Mouse (Mus musculus) adrenal gland, postnatal 14 days (tissue): ENCODE data around the gene Nme9. TPM values are rescaled to one million over a fixed set of nuclear protein-coding genes. Genes with fewer than 3 reads are reported as not detected.

Source experiments
- DNase-seq: peaks from one replicate; pipeline ENCODE4 v3.0.0; 2021; ENCODE audit warnings: mixed read lengths
- total RNA-seq: library from RNA; stranded (reverse); gene quantifications from 2 replicates; pipeline ENCODE4 v1.2.3, GENCODE M21; 2021

The Nme9 gene
- total RNA-seq, 1 experiment from 2014 or later, result not detected

DNA sequence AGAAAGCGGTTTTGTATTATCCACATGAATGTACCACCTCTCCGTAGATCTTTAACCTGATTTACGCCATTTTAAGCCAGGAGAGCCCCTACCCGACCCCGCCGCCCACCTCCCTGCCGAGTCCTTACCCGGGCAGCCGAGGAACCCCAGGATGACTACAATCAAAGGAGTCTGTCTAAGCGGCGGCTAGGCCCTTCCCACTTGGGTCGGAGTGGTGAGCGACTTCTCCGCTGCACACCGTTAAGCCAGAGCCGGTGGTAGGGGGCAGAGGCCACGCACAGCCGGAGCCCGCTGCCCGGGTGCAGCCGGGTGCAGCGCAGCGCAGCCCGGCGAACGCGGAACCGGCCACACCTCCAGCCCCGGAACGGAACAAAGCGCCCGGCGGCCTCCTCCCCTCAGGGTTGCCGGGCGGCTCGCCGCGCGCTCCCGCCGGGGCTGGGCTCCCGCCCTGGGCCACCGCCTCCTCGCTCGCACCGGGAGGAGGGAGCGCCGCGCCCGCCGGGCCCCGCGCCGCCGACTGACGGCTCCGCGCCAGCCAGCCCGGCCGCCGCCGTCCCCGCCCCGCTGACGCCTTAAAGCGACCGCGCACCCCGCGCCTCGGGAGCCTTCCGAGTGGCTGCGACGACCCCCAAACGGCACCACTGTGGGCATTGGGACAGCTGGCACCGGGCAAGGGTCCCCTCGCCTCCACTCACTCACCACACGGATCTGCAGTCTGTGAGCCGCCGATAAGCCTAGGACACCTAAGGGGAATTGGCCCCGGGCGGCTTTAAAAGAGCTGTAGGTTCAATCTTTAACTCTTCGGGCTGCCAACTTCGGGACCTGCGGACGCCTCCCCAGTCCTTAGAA, 14.9 kb upstream of the Nme9 start:
- DNase-seq, result peak; percentile 90

- DNase-seq, result no peak
Measured at GRCm38 (mm10) chr9:99437031-99437764, 14.1 kb upstream of the Nme9 start, which contains the start of gene Mras. TSS of gene Mras (minus strand) at chr9:99437381.

- no peak for DNase-seq
Measured at GRCm38 (mm10) chr9:99437781-99438565, 13.3 kb upstream of the Nme9 start.

- no peak for DNase-seq
Measured at GRCm38 (mm10) chr9:99439064-99439463, 12.2 kb upstream of the Nme9 start.

GRCm38 (mm10) chr9:99440941-99441340, 10.3 kb upstream of the Nme9 start:
- DNase-seq, result no peak

GRCm38 (mm10) chr9:99441647-99442433, 9.4 kb upstream of the Nme9 start:
- DNase-seq, result no peak

DNA sequence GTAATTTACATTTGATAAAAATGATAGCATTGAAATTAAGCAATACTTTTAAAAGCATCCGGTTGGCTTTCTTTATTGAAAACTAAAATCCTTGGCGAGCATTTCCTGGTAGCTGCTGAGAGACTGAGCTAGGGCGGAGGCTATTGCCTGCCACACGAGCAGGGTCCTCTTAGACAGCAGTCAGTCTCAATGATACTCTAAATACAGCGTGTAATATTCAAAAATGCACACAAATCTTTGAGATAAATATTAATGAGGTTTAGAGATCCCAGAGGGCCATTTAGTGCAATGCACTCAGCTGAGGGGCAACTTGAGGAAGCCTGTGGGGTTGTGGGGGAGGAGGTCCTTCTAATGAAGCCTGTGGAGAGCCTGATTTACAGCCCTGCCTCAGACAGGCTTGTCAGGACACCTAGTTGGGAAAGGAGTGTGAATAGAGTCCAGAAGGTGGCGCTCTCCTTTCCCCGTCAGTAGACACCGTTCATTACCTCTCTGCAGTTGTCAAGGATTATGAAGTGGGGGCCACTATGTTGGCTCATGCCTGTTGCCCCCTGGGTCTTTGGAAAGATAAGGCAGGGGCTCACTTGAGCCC, 6.6 kb upstream of the Nme9 start:
- peak; percentile 64 for DNase-seq

DNA sequence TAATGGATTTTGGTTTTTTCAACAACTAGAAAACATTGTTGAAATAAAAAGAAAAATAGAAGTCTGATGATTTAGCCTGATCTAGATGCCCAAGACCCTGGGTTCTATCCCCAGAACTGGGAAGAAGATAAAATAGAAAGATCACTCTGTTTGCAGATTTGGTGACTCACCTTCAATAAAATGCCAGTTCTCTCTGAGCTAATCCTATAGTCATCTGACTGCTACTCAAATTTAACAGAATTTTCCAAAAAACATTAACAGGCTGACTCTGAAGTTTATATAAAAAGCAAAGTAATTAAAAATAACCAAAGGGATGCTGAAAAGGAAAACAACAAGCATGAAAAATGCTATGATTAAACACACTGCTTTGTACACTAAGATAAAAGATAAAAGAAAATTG, 5.0 kb upstream of the Nme9 start:
- DNase-seq, result no peak

DNA sequence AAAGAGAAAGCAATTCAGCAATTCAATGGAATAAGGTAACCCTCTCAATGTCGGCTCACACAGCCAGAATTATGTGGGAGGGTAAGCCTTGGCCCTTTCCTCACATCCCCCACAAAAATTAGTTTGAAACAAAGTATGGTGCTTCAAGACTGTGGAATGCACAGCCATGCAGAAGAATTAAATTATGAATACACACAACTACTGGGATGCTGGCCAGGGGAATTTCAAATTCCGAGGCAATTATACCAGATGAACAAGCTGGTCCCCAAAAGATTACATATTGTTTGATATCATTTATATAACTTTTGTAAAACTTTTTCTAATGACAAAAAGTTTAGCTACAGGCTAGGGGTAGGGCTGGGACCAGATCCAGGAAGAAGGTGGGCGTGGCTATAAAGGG, 4.0 kb upstream of the Nme9 start:
- DNase-seq, result no peak

- peak; percentile 53 for DNase-seq
Measured at GRCm38 (mm10) chr9:99449886-99450647, 1.2 kb upstream of the Nme9 start.

DNA sequence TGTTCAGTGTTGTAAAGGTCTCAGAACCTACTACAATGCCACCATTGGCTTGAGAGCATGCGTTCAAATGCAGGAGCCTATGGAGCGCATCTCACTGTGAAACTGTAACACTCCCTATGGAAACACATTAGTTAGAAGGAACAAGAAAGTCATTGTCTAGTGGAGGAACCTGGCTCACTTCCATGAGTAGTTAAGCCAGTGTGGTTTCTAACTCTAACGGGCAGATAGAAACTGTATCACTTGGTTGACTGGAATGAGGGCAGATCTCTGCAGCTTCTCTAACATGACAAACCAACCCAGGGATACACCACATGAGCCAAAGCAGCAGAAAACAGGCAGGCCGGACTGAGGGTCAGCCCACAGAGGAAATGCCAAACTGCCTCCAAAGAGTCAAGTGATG, 2.9 kb downstream of the Nme9 start:
- DNase-seq, result no peak

GRCm38 (mm10) chr9:99458529-99459208, 7.4 kb downstream of the Nme9 start:
- peak; percentile 81 for DNase-seq

GRCm38 (mm10) chr9:99459730-99460129, 8.5 kb downstream of the Nme9 start:
- no peak for DNase-seq

DNA sequence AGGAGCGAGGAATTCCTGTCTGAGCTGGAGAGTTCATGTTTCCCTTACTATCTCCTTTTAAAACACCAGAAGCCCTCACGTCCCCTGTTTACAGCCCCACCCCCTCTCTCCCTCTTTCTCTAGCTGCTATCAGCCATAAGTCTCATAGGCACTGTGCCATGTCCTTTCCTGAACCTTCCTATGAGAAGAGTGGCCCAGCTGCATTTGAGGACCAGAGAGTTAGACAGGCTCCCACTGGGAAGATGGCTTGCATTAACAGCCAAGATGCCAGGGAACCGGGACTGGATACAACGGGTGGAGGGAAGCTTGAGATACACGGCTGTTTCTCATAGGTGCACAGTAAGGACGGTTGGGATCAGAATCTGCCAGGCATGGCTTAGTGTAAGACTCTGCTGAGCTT, 13.6 kb downstream of the Nme9 start:
- no peak for DNase-seq

- no peak for DNase-seq
Measured at GRCm38 (mm10) chr9:99468572-99468971, 17.3 kb downstream of the Nme9 start.

GRCm38 (mm10) chr9:99469681-99470273, 18.5 kb downstream of the Nme9 start:
- DNase-seq, result peak; percentile 65

DNA sequence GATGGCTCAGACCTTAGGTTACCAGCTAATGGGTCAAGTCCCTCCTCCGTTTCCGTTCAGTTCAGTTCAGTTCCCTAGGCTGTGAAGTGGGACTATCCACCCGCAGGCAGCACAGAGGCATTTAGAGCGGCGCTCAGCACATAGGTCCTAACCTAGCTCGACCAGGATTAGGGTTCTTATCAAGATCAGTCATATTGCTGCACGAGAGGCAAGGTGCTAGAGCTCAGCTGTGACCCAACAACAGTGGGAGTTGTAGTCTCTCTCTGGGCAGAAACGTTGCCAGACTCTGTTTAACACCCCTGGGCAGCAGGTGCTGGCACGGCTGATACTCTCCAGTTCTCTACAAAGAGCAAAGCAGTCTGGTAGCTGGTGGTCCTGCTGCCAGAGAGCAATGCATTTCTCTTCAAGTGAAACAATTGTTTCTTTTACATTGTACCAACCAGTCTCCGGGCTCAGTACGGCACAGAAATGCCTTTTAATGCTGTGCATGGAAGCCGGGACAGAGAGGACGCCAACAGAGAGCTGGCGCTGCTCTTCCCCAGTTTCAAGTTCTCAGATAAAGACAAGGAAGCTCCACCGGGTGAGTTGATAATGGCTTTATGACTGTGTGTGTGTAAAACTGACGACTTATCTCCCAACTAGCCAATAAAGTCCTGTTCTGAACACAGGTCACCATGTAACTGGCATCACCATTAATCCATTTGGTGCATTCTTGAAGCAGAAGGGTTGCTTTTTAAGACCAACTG, 19.2 kb downstream of the Nme9 start:
- no peak for DNase-seq

DNA sequence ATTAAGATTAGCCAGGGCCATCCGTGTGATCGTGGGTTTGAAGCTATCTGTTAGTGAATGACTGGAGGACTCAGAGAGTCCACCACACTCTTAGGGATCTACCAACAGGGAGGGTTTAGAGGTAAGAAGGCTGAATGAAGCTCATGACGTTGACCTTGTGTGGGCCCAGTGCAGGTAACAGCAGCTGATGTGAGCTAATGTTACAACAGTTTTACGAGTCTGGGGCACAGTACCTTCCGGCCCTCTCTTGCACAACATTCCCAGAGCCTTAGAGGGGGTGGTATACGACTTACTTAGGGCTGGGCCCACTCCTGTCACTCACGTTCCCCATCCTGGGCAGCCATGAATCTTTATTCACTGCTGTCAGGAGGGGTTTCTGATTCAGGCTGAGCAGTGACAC, 20.1 kb downstream of the Nme9 start:
- DNase-seq, result no peak

DNA sequence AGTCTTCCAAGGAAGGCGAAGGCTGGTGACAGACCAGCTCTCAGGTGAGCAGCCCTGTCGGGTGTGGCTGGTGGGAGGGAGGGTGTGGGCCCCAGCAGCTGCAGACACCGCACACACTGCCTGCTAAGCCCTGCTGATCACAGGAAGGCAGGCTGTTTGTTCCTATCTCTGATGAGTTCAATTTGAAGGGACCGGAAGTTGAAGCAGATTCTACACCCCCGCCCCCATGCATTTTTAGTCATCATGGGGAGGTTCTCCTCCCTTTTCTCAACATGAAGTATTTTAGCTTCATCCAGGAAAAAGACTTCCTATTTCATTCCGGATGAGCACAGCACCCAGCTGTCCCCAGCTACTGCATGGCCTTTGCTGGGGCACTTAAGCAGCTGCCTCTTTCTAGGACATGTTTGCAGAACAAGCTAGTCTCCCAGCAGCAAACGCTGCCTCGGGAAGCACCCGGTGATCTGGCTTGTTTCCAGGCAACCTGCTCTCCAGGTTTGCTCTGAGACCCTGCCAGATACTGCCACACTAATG, 28.0 kb downstream of the Nme9 start:
- DNase-seq, result no peak
